Mouse (Mus musculus): ENCODE results near the gene Vwc2.

DNA sequence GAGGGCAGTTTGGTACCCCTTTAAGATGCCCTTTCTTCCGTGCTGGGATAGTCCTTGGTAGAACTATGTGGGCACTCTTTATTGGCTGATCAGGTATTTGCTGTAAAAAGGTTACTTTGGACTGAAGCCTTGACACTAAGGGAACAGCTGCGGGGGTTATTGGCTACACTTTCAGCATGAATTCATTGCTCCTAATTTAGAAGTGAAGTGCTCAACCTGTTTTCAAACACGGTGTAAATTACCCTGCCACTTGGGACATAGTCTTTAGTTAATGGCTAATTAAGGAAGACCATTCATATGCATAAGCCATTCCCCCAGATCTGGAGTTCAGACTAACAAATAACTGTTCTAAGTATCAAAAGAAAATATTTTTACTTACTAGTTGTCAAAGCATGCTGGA lies 2.7 kb downstream of the Vwc2 start:
- TF ChIP-seq CTCF (IDR thresholded peaks at IDR 0.05; ENCODE audit: borderline replicate concordance, extremely low read depth, insufficient read depth, insufficient read length) = no peak
- TF ChIP-seq POLR2A (IDR thresholded peaks at IDR 0.05; ENCODE audit: borderline replicate concordance, extremely low read depth, insufficient read depth, insufficient read length, poor library complexity, severe bottlenecking) = no peak

All from brain, embryonic 14.5 days (tissue).